Mouse (Mus musculus) c-Kit-positive CD71-positive TER-119-negative erythroid progenitor cells, embryonic 14.5 days (primary cell): ENCODE results near the gene Gpi1.
A peak's percentile ranks its signal among the peaks of the same experiment; 100 is the strongest.
"Not testable (repeated sequence)": the region's sequence is repeated elsewhere in the genome, so short reads cannot be mapped to it uniquely, and the experiment has no call there.

Experiments used
- DNase-seq: peaks from one replicate; pipeline ENCODE4 v3.0.0-alpha.2; 2013; ENCODE audit warnings: low read depth

Gpi1 gene

DNA sequence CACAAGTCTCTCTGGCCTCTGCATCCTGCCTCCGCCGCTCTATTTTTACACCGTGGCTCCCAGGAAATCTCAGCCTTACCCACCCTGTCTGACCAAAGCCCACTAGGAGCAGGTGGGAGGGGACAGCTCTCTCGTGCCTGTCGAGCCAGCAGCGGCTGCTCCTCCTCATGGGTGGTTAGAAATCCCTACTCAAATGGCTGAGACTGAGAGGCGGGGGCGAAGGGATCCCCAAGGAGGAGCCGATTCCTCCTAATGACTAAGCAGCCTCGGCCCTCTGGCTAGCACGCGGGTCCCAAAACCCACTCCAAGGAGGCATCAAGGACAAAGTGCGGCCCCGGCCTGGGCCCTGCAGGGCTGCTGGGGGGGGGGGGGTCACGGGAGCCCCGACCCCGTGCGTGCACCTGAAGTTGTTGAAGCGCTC lies 435 bp downstream of the Gpi1 start:
- no peak for DNase-seq

GRCm38 (mm10) chr7:34229153-34229552 lies 983 bp downstream of the Gpi1 start:
- no peak for DNase-seq

DNA sequence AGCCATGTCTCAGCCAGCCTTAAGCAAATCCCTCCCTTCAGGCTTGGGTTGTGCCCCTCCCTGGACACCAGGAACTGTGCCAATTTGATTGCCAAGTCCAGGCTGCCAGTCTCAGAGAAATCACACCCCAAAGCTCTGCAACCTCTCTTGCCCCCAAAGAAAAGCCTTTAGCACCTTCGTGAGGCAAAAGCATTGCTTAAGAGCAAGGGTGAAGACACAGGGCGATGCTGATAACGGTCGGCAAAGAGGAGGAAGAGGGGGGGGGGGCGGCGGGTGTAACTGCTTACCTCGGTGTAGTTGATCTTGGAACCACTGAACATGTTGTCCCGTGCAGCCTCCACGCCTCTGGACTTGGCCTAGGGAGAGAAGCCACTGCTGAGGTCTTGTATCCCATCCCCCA lies 1.5 kb downstream of the Gpi1 start:
- no peak for DNase-seq

- DNase-seq = no peak
Observed at GRCm38 (mm10) chr7:34226846-34227245, 3.3 kb downstream of the Gpi1 start.

GRCm38 (mm10) chr7:34226086-34226485 lies 4.0 kb downstream of the Gpi1 start:
- DNase-seq = no peak

GRCm38 (mm10) chr7:34224308-34224707 lies 5.8 kb downstream of the Gpi1 start:
- DNase-seq = no peak

- no peak for DNase-seq
Observed at GRCm38 (mm10) chr7:34222340-34222739, 7.8 kb downstream of the Gpi1 start.

DNA sequence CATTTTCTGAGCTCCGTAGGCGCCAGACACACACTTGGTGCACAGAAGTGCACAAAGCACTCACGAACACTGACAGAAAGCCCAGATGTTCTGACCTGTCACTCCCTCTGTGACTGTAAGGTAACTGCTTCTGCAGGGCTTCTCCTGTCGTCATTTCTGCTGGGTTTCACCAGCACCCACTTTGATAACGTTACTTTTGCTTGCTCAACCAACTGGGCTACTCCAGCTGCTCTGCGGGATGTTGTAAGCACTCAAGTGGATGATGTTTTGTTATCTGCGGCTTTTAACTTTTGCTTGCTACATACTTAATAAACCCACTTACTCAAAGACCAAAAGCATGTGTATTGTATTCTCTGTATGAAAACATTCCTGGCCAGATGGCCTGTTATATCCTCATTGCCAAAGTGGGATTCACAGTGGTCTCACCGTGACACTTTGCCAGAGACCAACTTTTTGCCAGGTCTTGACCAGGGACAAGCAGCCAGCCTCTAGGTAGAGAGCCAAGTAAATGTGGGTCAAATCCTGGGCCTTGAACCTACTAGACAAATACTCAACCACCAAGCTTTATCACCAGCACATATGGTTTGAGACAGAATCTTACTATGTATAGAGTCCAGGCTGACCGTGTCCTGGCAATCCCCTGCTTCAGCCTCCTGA lies 8.4 kb downstream of the Gpi1 start:
- DNase-seq = no peak

GRCm38 (mm10) chr7:34218496-34218895 lies 11.6 kb downstream of the Gpi1 start:
- no peak for DNase-seq

- no peak for DNase-seq
Observed at GRCm38 (mm10) chr7:34216474-34216873, 13.7 kb downstream of the Gpi1 start.

DNA sequence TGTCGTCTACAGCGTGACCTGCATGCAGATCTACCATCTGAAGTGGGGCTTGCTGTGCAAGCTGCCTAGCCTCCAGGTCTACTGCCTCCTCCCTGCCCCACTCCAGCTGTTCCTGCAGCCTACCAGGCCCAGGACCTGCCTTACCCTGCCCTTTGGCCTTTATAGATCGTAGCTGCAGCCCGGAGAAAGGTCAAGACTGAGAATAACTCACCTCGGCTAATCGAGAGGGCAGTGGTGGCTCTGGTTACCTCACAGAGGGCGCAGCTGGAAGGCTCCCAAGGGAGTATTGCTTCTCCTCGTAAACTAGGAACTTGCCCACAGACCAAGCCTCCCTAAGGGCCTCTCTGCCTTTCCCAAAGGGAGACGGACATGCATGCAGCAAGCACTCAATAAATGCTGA lies 14.7 kb downstream of the Gpi1 start:
- no peak for DNase-seq

- no peak for DNase-seq
Observed at GRCm38 (mm10) chr7:34214644-34215043, 15.5 kb downstream of the Gpi1 start.

DNA sequence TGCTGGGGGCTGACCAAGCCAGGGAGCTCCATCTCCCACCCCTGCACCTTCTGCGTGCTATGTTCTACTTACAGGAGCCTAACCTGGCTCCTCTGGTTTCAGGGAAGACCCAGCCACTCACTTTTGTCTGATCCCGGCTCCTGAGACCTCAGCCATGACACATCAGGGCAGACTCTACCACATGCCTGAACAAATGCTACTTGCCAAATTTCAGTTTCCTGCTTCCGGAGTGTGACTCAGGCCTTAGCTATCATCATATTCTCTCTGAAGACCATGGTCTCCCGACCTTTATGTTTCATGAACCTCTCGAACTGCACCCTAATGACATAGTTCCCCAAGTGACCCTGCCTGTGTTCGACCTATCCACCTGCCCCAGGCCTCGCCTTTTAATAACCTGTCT lies 16.9 kb downstream of the Gpi1 start:
- no peak for DNase-seq

GRCm38 (mm10) chr7:34208027-34208745 lies 21.9 kb downstream of the Gpi1 start:
- no peak for DNase-seq

- DNase-seq = no peak
Observed at GRCm38 (mm10) chr7:34206331-34206730, 23.8 kb downstream of the Gpi1 start.

DNA sequence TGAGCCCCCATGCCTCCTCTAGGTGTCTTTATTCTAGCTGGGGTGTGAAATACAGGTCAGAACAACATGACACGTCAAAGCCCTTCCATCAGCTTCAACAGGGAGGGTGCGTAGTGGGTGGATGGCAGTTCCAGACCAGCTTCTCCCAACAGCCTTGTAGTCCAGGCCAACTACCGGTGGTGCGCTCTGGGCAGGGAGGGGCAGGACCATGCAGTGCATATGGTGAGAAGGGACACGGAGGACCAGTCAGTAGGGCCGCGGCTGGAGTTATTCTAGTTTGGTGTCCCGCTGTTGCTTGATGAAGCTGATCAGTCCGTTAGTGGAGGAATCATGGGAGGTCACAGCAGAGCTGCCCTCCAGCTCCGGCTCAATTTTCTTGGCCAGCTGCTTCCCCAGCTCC lies 28.0 kb downstream of the Gpi1 start:
- not testable (repeated sequence) for DNase-seq

DNA sequence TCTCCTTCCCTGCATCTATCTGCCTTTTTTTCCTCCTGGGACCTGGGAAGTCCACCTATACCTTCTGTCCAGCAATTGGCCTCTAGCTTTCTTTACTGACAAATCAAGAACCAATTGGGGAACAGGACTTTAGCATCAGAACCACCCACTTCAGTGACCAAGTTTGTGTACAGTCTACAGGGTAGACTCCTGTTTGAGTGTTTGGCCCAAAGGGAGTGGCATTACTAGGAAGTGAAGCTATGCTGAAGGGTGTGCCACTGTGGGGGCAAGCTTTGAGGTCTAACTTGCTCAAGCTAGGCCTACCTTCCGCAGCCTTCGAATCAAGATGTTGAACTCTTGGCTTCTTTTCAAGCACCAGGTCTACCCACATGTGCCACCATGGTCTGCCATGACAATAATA lies 29.3 kb downstream of the Gpi1 start:
- no peak for DNase-seq

- peak; percentile 65 for DNase-seq
Observed at GRCm38 (mm10) chr7:34198346-34198745, 31.8 kb downstream of the Gpi1 start.

DNA sequence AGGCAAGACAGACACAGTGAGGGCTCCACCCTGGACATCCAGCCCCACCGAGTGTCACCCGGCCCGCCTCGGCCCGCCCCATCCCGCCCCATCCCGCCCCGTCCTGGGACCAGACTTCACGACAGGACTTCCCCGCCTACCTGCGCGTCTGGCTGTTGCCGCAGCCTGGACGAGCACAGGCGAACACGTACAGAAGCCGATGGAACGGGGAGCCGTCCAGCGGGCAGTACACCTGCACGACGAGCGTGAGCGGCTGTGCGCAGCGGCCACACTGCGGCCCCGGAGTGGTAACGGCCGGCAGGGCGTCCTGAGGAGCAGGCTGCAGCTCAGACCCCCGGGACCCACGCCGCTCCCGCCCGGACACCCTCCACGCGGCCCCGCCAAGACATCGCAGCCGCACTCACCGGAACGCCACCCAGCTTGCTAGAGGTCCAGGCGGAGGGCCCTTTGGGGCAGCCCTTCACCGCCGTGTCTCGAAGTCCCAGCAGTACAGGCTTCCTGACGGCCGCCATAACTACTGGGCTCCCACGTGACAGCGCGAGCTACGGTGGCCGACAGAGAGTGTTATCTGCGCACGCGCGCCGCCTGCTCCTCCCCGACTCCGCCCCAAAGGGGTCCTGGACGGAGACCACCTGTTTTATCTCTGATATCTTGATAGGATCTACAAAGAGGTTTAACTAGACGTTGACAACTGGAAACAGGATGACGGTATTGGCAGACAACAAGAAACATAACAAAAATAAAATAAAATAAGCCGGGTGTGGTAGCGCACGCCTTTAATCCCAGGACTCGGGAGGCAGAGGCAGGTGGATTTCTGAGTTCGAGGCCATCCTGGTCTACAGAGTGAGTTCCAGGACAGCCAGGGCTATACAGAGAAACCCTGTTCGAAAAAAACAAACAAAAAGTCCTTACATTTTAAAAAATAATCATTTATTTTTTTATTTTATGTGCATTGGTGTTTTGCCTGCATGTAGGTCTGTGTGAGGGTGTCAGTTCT lies 33.7 kb downstream of the Gpi1 start, which contains the start of gene Pdcd2l:
TSS of gene Pdcd2l (minus strand) at position 530 of the 997 bp plus-strand sequence.
- DNase-seq = peak; percentile 78

GRCm38 (mm10) chr7:34195632-34196031 lies 34.5 kb downstream of the Gpi1 start:
- peak; percentile 16 for DNase-seq

DNA sequence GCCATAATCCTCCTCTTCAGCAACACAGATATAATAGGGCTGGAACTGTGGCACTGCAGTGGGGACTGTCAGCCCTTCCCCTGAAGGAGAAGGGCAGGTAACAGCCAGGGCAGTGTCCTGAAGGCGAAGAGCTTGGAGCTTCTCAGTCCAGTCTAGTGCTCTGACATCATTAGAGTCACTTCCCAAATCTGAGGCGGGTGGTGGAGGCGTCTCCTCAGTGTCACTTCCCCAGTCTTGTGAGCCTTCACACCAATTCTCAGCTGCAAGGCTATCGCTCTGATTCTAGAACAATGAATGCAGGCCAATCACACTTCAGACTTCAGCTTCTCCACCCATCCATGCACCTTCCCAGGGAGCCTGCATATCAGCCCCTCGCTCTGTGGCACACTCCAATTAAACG lies 37.3 kb downstream of the Gpi1 start:
- DNase-seq = no peak

DNA sequence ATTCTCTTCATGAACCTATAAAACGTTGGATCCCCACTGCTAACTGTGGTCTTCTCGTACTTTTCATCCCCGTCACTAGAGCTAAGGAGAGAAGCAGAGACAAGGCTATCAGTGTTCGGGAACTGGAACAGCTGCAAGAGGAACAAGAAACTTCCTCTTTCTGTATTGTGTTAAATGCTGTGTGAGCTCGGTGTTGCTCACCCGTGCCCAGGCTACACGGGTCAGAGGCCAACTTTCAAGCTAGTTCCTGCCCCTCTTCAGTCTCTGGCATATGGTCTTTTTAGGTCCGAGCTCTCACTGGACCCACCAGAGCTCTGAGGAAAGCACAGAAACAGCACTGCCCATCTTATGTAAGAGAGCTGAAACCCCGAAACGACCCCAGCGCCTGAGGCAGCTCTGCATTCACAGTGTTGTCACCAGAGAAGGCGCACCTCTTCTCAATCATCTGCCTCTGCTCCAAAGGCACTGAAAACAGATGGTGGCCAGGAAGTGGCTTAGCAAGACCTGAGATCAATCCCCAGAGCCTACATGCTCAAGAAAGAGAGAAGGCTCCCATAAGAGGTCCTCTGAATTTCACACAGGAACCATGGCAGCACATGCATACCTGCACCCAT lies 40.7 kb downstream of the Gpi1 start:
- DNase-seq = no peak
